Mouse (Mus musculus) cortical plate, adult 2 months (tissue): ENCODE measurements around the gene Pik3c2a.

Source experiments
- CTCF ChIP-seq: fragments of 200-500 bp; IDR thresholded peaks from 2 replicates; pipeline ENCODE4 v1.5.1; 2011; ENCODE audit warnings: mild to moderate bottlenecking, control low read depth, low read length; ENCODE audit not compliant: insufficient read depth; ENCODE audit errors: extremely low read depth
- POLR2A ChIP-seq: fragments of 200-500 bp; IDR thresholded peaks from 2 replicates; pipeline ENCODE4 v1.6.1; 2011; ENCODE audit warnings: mild to moderate bottlenecking, low read length, control low read depth; ENCODE audit not compliant: insufficient read depth; ENCODE audit errors: extremely low read depth

DNA sequence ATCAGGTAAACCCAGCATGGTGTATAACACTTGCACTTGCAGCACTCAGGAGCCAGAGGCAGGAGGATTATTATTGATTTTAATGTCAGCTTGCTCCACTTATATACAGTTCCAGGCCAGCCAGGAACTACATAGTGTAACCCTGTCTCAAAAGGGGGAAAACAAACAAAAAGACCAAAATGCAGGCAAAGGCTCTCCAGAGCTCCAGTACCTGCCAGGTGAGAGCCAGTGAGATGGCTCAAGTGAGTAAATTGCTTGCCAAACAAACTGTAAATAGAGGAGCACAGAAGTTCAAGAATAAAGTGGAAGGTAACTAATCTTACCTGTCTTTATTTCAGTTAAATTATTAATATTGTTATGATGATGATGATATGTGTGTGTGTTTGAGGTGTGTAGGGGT lies 16.0 kb downstream of the Pik3c2a start:
- TF ChIP-seq CTCF (no peak), POLR2A (no peak)
